Mouse (Mus musculus) heart, embryonic 11.5 days (tissue): Measurements from ENCODE around the gene Pin1rt1. TPM values are rescaled to one million over a fixed set of nuclear protein-coding genes. Genes with fewer than 3 reads are reported as not detected.

ENCODE experiments used
- ATAC-seq: fragments of 200-750 bp; cut with Nextera tagmentation; replicated peaks from 2 replicates; pipeline ENCODE4 v1.8.0; 2017; ENCODE audit warnings: moderate library complexity; ENCODE audit not compliant: insufficient number of reproducible peaks, low FRiP score, low TSS enrichment
- H3K27ac ChIP-seq: fragments of 300-500 bp; sonication (generic); 2 replicates; pipeline ENCODE4 v1.5.1; 2014; ENCODE audit warnings: mild to moderate bottlenecking, low read depth, low read length
- H3K27me3 ChIP-seq: fragments of 300-500 bp; sonication (generic); 2 replicates; pipeline ENCODE4 v1.6.1; 2014; ENCODE audit warnings: mild to moderate bottlenecking, low read length, mixed read lengths; ENCODE audit not compliant: control insufficient read depth, insufficient read depth
- H3K36me3 ChIP-seq: fragments of 300-500 bp; sonication (generic); 2 replicates; pipeline ENCODE4 v1.6.1; 2014; ENCODE audit warnings: mild to moderate bottlenecking, low read length, moderate library complexity, mixed read lengths; ENCODE audit not compliant: control insufficient read depth, insufficient read depth
- H3K4me1 ChIP-seq: fragments of 300-500 bp; sonication (generic); 2 replicates; pipeline ENCODE4 v1.6.1; 2014; ENCODE audit warnings: low read length; ENCODE audit not compliant: control insufficient read depth, insufficient read depth
- H3K4me2 ChIP-seq: fragments of 300-500 bp; sonication (generic); 2 replicates; pipeline ENCODE4 v1.6.1; 2014; ENCODE audit warnings: mild to moderate bottlenecking, moderate library complexity
- H3K4me3 ChIP-seq: fragments of 300-500 bp; sonication (generic); 2 replicates; pipeline ENCODE4 v1.5.1; 2014; ENCODE audit warnings: low read depth, low read length
- H3K9ac ChIP-seq: fragments of 300-500 bp; sonication (generic); 2 replicates; pipeline ENCODE4 v1.6.1; 2014; ENCODE audit warnings: mild to moderate bottlenecking, low read depth, low read length, moderate library complexity
- H3K9me3 ChIP-seq: fragments of 300-500 bp; sonication (generic); replicated peaks from 2 replicates; pipeline ENCODE4 v1.6.1; 2016; ENCODE audit warnings: low read length; ENCODE audit not compliant: control insufficient read depth
- WGBS: fragments of 180-500 bp; shearing (Covaris S2); extraction: QIAGEN DNeasy Blood & Tissue Kit; methylation state at CpG from one replicate; pipeline ENCODE4 v1.1.7; 2014; ENCODE audit not compliant: insufficient replicate concordance; 5-methylcytosine and 5-hydroxymethylcytosine counted together
- polyA plus RNA-seq: library from polyadenylated mRNA; unstranded; fragments of >200 nt; fragmentation: Nextera tagmentation; extraction: Ambion mirVana; gene quantifications from 2 replicates; pipeline ENCODE4 v1.2.1, GENCODE M21; 2014

Gene Pin1rt1
- polyA plus RNA-seq = not detected in 2 replicates

- H3K4me3 ChIP-seq = no peak within 1 kb of the TSS
- H3K9ac ChIP-seq = no peak within 1 kb of the TSS
- H3K9me3 ChIP-seq = no peaks in the 10 kb centered on the region
- 83% methylated on average over 4 of the region's 4 CpGs for WGBS
- no peak for ATAC-seq
- no peak within 1 kb of the TSS for H3K4me2 ChIP-seq
- H3K27ac ChIP-seq = no peak within 1 kb of the TSS
- no peaks in the 10 kb centered on the region for H3K4me1 ChIP-seq
- no peaks in the 10 kb centered on the region for H3K27me3 ChIP-seq
- no peaks in the 10 kb centered on the region for H3K36me3 ChIP-seq
Observed at GRCm38 (mm10) chr2:104716279-104716678, at the start of gene Pin1rt1. Gene Pin1rt1 (minus strand): TSS chr2:104716379.

- ATAC-seq = no peak
- peaks cover 5% of the 10 kb centered on the region; the same call in 1 of the 2 replicates for H3K36me3 ChIP-seq
- no peak overlapping the region for H3K27ac ChIP-seq
- no peak overlapping the region for H3K4me2 ChIP-seq
- no peak overlapping the region for H3K9ac ChIP-seq
- H3K4me3 ChIP-seq = no peak overlapping the region
- H3K4me1 ChIP-seq = no peaks in the 10 kb centered on the region
- no peaks in the 10 kb centered on the region for H3K9me3 ChIP-seq
- H3K27me3 ChIP-seq = no peaks in the 10 kb centered on the region
- 86% methylated on average over 4 of the region's 4 CpGs for WGBS
Observed at GRCm38 (mm10) chr2:104764018-104764417, 47.8 kb upstream of the Pin1rt1 start.

DNA sequence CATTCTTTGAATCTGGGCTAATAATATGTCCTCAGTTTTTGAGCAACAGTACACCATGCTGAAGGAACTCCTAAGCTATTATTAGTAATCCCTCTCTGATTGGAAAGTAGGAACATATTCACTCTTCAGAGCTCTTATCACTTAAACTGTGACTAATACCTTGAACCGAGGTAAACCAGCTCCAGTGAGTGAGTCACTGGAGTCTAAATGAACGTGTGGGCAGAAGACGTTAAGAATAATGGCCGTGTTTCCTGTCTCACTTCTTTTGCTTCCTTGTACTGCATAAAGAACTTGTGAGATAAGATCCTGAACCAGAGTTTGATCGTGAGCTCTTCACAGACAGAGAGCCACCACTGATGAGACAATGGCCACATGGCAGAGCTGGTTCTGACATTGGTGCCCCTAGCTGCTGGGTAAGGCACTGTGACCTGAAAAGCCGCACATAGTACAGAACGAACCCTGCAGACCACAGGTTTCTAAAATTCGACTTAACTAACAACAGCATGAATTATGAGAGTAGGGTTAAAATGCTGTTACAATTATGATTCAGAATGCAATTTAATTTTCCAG, 47.0 kb upstream of the Pin1rt1 start:
- no peak for ATAC-seq
- no peaks in the 10 kb centered on the region for H3K27me3 ChIP-seq
- WGBS = 45% methylated on average over 8 of the region's 8 CpGs
- no peak overlapping the region for H3K4me2 ChIP-seq
- H3K9ac ChIP-seq = no peak overlapping the region
- H3K4me3 ChIP-seq = no peak overlapping the region
- no peaks in the 10 kb centered on the region for H3K4me1 ChIP-seq
- H3K9me3 ChIP-seq = no peaks in the 10 kb centered on the region
- H3K27ac ChIP-seq = no peak overlapping the region
- H3K36me3 ChIP-seq = peaks cover 5% of the 10 kb centered on the region; the same call in 1 of the 2 replicates

DNA sequence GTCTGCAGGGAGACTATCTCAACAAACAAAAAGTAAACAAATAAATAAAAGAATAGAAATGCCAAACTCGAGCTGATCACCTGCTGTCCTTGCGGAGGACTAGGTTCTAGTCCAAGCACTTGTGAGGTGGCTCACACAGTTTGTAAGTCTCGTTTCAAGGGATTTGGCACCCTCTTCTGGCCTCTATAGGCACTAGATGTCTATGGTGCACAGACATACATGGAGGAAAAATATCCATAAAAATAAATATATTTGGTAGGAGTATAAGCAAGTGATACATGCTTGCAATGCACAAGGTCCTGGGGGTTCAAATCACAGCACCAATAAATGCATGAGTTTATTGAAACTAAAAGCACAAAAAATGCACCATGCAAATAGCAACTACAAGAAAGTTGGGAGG, 34.4 kb upstream of the Pin1rt1 start:
- Histone ChIP-seq H3K36me3 (no peaks in the 10 kb centered on the region), H3K4me3 (no peak overlapping the region), H3K4me1 (no peaks in the 10 kb centered on the region), H3K9ac (no peak overlapping the region), H3K4me2 (no peak overlapping the region), H3K27ac (no peak overlapping the region), H3K9me3 (no peaks in the 10 kb centered on the region), H3K27me3 (no peaks in the 10 kb centered on the region)
- ATAC-seq = no peak
- 48% methylated on average over 3 of the region's 3 CpGs for WGBS

GRCm38 (mm10) chr2:104748652-104749183, 32.5 kb upstream of the Pin1rt1 start:
- no peaks in the 10 kb centered on the region for H3K27me3 ChIP-seq
- no peaks in the 10 kb centered on the region for H3K9me3 ChIP-seq
- H3K4me1 ChIP-seq = no peaks in the 10 kb centered on the region
- H3K36me3 ChIP-seq = no peaks in the 10 kb centered on the region
- H3K27ac ChIP-seq = no peak overlapping the region
- no peak overlapping the region for H3K9ac ChIP-seq
- no peak overlapping the region for H3K4me3 ChIP-seq
- no peak for ATAC-seq
- H3K4me2 ChIP-seq = no peak overlapping the region
- WGBS = 77% methylated on average over 5 of the region's 5 CpGs

GRCm38 (mm10) chr2:104746251-104746650, 30.1 kb upstream of the Pin1rt1 start:
- H3K27me3 ChIP-seq = 0 out of 2 replicates have a peak, but pooled peaks cover 2% of the 10 kb centered on the region
- H3K4me3 ChIP-seq = no peak overlapping the region
- H3K4me1 ChIP-seq = 0 out of 2 replicates have a peak, but pooled peaks cover 4% of the 10 kb centered on the region
- no peak for ATAC-seq
- no peaks in the 10 kb centered on the region for H3K36me3 ChIP-seq
- H3K9ac ChIP-seq = no peak overlapping the region
- H3K27ac ChIP-seq = no peak overlapping the region
- H3K4me2 ChIP-seq = no peak overlapping the region
- H3K9me3 ChIP-seq = no peaks in the 10 kb centered on the region
- WGBS = 44% methylated on average over 8 of the region's 8 CpGs

DNA sequence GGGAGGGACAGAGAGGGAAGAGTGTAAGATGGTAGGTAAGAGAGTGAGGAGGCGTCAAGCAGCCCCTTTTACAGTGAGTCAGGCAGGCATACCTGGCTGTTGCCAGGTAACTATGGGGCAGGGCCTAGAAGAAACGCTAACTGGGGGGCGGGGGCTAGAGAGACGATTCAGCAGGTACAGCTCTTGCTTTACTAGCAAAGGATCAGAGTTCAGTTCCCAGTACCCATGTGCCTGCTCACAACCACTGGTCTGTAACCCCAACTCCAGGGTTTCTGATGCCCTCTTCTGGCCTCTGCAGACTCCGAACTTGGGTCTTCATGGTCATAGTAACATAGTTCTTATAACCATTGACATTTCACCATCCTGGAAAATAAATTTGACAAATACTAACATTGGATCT, 27.8 kb upstream of the Pin1rt1 start:
- Histone ChIP-seq H3K27me3 (0 out of 2 replicates have a peak, but pooled peaks cover 2% of the 10 kb centered on the region), H3K9me3 (no peaks in the 10 kb centered on the region), H3K36me3 (no peaks in the 10 kb centered on the region), H3K27ac (no peak overlapping the region), H3K9ac (no peak overlapping the region), H3K4me2 (no peak overlapping the region), H3K4me1 (0 out of 2 replicates have a peak, but pooled peaks cover 4% of the 10 kb centered on the region), H3K4me3 (no peak overlapping the region)
- WGBS = 45% methylated on average over 5 of the region's 5 CpGs
- no peak for ATAC-seq

DNA sequence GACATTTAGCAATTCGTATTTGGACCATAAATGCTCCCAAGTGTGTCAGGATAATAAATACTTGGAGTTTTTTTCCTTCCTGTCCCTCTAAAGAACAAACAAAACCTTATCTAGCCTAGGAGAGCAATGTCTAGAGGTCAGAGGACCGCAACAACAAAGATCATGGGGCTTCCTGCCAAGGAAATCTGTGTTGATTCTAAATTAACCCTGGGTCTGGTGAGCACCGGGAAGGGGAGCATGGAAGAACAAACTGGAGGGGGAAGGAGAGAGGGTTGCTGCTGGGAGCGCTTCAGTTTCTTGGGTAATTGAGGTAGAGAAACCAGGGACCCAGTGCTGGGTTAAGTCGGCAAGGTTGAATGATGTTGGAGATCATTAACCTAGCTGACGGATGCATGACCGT, 27.0 kb upstream of the Pin1rt1 start:
- Histone ChIP-seq H3K4me3 (peak overlapping the region; percentile 80), H3K4me2 (peak overlapping the region; percentile 96), H3K27me3 (0 out of 2 replicates have a peak, but pooled peaks cover 2% of the 10 kb centered on the region), H3K9ac (no peak overlapping the region; the same call in 1 of the 2 replicates), H3K27ac (no peak overlapping the region), H3K9me3 (no peaks in the 10 kb centered on the region), H3K4me1 (0 out of 2 replicates have a peak, but pooled peaks cover 4% of the 10 kb centered on the region), H3K36me3 (no peaks in the 10 kb centered on the region)
- WGBS = 9% methylated on average over 7 of the region's 7 CpGs
- ATAC-seq = no peak

GRCm38 (mm10) chr2:104742741-104743064, 26.5 kb upstream of the Pin1rt1 start, which contains the start of gene Depdc7:
Gene Depdc7 (minus strand): TSS chr2:104742878.
- 0 out of 2 replicates have a peak, but pooled peaks cover 4% of the 10 kb centered on the region for H3K4me1 ChIP-seq
- H3K4me2 ChIP-seq = peak within 1 kb of the TSS; percentile 96
- ATAC-seq = peak; percentile 81
- peak within 1 kb of the TSS; percentile 83 for H3K9ac ChIP-seq
- under 1% methylated on average over 31 of the region's 31 CpGs for WGBS
- no peak within 1 kb of the TSS for H3K27ac ChIP-seq
- H3K9me3 ChIP-seq = no peaks in the 10 kb centered on the region
- peak within 1 kb of the TSS; percentile 80 for H3K4me3 ChIP-seq
- H3K27me3 ChIP-seq = 0 out of 2 replicates have a peak, but pooled peaks cover 2% of the 10 kb centered on the region
- H3K36me3 ChIP-seq = no peaks in the 10 kb centered on the region
